Mouse (Mus musculus) layer of hippocampus, adult 11-12 months (tissue): ENCODE results near the gene Mns1.
A peak's percentile ranks its signal among the peaks of the same experiment; 100 is the strongest.

Experiments used
- DNase-seq: peaks from one replicate; pipeline ENCODE4 v3.0.0; 2022; ENCODE audit warnings: low spot score

Mns1 gene

DNA sequence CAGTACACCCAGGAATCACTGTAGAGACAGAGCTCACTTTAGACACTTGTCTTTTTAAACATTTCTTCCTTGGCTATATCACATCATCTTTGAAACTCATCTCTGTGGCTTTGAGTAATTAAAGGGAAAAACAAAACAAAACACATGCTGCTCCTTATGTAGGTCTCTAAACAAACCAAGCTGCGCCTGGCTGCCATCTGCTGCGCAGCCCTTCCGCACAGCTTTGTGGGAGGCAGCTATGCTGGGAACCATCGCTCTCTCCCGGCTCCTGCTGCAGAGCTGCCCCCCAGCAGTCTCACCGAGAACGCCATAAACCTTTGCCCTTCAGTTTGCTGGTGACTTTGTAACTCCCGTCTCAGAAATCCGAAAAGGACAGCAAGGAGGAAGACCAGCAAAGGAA is 37.7 kb downstream of the Mns1 start:
- DNase-seq, result peak; percentile 52

DNA sequence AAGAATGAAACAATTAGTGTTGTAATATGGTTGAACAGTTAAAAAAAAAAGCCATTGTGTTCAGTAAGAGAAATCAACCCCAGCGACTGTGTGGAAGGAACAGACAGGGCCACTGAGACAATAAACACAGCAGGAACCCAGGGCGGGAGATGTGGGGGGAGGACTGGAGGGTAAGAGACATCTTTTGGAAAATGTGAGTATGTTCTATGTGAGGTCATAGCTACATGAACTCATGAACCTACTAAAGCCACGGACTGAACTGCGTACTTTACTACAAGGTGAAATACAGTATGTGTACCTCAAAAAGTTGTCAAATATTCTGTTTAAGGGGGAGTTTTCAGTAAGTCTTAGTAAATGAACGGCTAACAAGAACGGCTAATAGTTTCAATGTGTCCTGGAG is 39.5 kb downstream of the Mns1 start:
- no peak for DNase-seq

DNA sequence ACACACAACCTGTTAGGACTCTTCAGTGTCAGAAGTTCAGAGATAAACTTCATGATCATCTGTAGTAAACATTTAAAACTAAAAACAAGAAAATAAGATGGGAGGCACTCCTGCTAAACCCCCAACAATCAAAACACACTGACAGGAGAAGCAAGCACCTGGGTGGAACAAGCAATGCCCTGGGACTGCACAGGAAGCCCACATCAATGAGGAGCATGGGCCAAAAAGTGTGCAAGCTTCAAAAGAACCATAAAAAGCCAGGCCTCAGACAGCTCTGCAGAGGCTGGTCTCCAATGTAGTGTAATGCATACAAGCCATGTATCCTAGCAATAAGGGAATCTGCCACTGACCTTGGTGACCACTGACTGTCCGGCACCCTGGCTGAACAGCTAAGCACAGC is 41.5 kb downstream of the Mns1 start:
- no peak for DNase-seq

DNA sequence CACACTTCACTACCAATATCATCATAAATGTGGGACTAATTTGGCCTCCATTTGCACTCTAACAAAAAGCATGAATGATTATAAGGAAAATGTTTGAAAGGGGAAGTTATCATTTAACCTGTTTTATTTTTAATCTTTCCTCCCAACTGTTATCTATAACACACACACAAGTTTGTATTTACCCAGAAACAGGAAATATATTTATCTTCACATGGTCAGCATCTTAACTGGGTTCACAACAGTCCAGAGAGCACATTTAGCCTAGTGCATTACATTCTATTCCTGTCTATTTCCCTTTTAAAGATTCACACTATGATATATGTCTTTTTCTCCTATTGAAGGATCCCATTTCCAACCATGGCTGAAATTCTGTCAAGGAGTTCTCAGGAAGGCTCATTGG is 50.7 kb downstream of the Mns1 start:
- no peak for DNase-seq

DNA sequence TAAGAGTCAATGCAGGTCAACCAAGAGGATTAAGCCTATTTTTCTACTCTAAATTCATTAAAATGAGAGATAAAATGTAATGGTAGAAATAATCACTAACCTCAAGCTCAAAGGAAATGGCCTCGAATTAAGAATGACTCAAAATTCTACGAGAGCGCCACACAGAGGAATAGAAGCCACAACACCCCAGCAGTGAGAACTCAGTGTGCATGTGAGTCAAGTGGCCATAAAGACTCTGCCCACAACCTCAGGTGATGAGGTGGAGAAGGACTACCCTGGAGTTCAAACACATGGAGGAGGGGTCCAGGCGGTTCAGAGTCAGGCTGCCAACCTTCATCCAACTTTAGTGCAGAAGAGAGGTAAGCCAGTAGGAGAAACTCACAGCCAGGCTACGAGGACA is 51.3 kb downstream of the Mns1 start:
- DNase-seq, result no peak

DNA sequence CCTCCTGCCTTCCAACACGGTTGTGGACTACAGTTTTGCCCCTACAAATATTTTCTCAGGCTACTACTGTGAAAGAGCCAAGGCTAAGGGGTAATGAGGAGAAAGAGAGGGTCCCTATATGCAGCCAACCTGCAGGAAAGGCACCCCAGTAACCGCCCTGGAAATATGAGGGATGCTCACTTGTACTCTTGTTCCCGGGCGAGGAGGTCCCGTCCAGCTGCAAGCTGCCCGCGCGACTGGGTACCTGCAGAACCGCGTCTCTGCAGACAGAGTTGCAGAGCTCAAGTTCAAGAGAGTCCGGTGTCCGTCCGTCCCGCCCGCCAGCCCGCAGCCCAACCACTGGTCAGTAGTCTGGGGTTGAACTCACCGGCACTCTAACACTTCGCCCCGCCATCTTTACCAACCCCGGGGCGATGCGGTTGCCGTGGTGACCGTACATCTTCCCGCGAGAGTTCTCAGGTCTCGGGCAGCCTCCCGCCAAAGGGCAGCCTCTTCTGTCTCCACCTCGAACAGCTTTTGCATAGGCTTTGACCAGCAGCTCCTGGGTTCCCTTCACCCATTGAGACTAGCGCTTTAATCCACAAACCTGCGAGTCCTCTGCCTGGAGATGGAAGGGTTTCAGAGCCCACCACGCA is 53.9 kb downstream of the Mns1 start:
- DNase-seq, result peak; percentile 88

DNA sequence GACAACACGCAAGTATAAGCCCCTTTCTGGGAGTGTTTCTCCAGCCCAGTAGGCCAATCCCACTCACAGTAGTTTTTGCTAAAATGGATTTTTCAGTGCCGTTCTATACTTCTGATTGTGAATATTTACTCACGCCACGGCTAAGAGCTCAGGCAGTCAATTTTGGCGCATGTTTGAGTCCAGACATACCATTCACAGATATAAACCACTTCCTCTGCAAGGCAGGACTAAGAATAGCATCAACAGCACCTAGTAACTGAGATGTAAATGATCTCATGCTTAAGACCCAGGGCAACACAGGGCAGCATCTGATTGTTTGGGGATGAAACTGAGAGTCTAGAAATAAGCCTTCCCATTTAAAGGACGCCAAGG is 54.4 kb downstream of the Mns1 start, which contains the start of gene Tex9:
TSS of gene Tex9 (minus strand) at position 19 of the 372 bp plus-strand sequence.
- DNase-seq, result no peak

DNA sequence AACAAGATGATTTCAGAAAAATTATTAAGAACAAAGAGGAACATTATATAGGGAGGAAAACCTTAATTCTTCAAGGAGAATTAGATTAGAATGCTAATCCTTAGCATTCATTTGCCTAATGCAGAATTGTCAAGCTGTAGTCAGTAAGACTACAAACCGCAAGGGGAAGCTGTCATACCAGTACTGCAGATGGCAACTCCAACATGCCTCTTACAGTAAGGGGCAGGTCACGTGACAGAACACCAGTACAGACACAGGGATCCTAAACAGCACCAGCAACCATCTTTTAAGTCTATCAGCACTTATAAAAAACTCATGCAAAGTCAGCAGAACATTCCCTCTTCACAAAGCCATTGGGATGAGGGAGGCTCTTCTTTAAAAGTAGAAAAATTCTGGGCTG is 55.7 kb downstream of the Mns1 start:
- DNase-seq, result no peak

DNA sequence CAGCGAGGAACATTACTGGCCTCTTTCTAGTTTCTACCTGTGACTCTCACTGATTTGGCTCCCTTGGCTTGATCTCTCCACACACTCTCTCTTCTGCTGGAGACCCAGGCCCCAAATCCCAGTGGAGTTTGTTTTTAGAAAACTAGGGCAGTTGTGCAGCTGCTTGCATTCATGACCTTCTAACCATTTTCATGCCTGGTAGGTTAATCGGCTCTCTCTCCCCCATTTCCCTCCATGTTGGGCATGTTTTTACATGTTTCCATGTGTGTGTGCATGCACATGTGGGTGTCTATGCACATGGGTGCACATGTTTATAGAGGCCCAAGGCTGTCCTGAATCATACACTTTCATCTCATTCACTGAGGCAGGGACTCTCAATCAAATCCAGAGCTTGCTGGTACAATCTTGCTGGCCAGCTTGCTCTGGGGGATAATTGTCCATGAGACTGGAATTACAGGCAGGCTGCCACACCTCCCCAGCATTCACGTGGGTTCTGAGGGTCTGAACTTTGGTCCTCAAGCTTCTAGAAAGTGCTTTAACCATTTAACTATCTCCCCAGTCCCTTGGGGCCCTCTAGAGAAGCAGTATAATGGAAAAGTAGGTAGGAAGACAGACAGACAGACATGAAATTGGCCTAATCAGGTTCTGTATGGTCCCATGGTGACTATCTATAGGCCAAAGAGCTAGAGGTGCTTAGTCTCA is 56.3 kb downstream of the Mns1 start:
- no peak for DNase-seq

DNA sequence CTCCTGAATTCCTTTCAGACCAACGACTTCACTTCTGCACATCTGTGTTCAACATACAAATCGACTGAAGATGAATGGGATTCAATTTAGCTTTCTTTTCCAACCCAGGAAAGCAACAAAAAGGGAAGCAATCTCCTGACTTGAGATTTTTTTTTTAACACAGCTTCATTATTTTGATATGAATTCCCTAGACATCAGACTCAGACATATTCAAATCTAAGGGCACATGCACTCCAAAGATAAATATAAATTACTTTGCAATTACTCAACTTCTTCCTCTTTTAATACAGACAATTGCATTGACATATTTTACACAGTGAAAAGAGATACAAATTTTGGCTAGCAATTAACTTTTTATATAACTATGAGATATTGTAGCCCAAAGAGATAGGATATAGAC is 58.9 kb downstream of the Mns1 start:
- DNase-seq, result no peak

DNA sequence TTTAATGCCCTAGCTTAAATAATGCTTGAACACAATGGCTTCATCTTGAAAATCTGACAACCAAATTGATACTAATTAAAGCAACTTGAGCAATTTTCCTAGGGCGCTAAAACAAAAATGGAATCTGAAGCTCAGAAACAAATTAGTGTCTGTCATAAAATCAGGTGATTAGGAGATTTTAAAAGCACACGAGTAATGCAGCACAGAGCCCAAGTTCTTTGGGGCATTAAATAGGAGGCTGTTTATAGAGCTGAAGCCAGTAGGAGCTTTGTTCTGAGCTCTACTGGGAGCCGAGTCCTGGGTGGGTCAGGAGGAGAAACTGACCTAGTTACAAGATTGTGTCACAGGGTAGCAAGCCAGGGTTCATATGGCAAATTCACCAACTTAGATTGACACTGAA is 59.4 kb downstream of the Mns1 start:
- DNase-seq, result no peak
